Mouse (Mus musculus) ES-E14 (cell line): Measurements from ENCODE around the gene Zdhhc22.

Experiments used
- CHD2 ChIP-seq: IDR thresholded peaks from 2 replicates; pipeline ENCODE4 v1.6.1; 2014; ENCODE audit warnings: mild to moderate bottlenecking, low read depth, low read length, inconsistent platforms
- ZNF384 ChIP-seq: IDR thresholded peaks from 2 replicates; pipeline ENCODE4 v1.6.1; 2012; ENCODE audit warnings: low read depth, low read length, inconsistent platforms

DNA sequence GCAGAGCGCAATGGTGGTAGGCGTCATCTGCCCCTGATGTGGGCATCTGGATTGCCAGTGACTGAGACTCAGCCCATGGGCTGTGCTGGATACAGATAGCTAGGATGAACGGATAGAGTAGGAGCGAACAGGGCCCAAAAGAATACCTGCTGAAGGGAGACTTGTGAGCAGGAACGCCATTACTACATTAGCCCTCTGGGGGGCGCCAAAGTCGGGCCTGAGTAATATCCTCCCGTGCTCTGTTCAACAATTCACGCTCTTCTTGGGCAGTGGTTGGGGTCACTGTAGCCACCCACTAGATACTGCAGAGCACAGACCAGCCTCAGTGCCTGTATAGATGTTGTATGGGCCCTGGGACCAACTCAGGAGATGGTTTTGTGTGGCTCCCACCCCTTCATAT lies 9.1 kb downstream of the Zdhhc22 start:
- TF ChIP-seq ZNF384 (no peak), CHD2 (no peak)
